Mouse (Mus musculus) neural tube, embryonic 13.5 days (tissue): Measurements from ENCODE around the gene Tmem251. TPM values are rescaled to one million over a fixed set of nuclear protein-coding genes. Genes with fewer than 3 reads are reported as not detected.

Experiments used
- ATAC-seq: fragments of 200-750 bp; cut with Nextera tagmentation; 2 replicates; pipeline ENCODE4 v1.8.0; 2017; ENCODE audit warnings: low read depth, mild to moderate bottlenecking, moderate TSS enrichment, moderate library complexity
- H3K27ac ChIP-seq: fragments of 300-500 bp; sonication (generic); replicated peaks from 2 replicates; pipeline ENCODE4 v1.5.1; 2015; ENCODE audit warnings: moderate library complexity, mild to moderate bottlenecking, inconsistent platforms
- H3K27me3 ChIP-seq: fragments of 300-500 bp; sonication (generic); 2 replicates; pipeline ENCODE4 v1.6.1; 2015; ENCODE audit warnings: mild to moderate bottlenecking, inconsistent platforms
- H3K36me3 ChIP-seq: fragments of 300-500 bp; sonication (generic); 2 replicates; pipeline ENCODE4 v1.6.1; 2015; ENCODE audit warnings: mild to moderate bottlenecking, inconsistent platforms
- H3K4me1 ChIP-seq: fragments of 300-500 bp; sonication (generic); replicated peaks from 2 replicates; pipeline ENCODE4 v1.6.1; 2015; ENCODE audit warnings: inconsistent platforms
- H3K4me2 ChIP-seq: fragments of 300-500 bp; sonication (generic); 2 replicates; pipeline ENCODE4 v1.6.1; 2015; ENCODE audit warnings: inconsistent platforms, mild to moderate bottlenecking, moderate library complexity
- H3K4me3 ChIP-seq: fragments of 300-500 bp; sonication (generic); 2 replicates; pipeline ENCODE4 v1.5.1; 2015; ENCODE audit warnings: mild to moderate bottlenecking, inconsistent platforms
- H3K9ac ChIP-seq: fragments of 300-500 bp; sonication (generic); 2 replicates; pipeline ENCODE4 v1.6.1; 2015; ENCODE audit warnings: moderate library complexity, mild to moderate bottlenecking, inconsistent platforms
- H3K9me3 ChIP-seq: fragments of 300-500 bp; sonication (generic); 2 replicates; pipeline ENCODE4 v1.6.1; 2016; ENCODE audit warnings: inconsistent platforms
- WGBS: fragments of 180-500 bp; shearing (Covaris S2); methylation state at CpG from one replicate; pipeline ENCODE4 v1.1.7; 2015; 5-methylcytosine and 5-hydroxymethylcytosine counted together
- polyA plus RNA-seq: library from polyadenylated mRNA; unstranded; fragments of >200 nt; fragmentation: Nextera tagmentation; extraction: Ambion mirVana; gene quantifications from 2 replicates; pipeline ENCODE4 v1.2.1, GENCODE M21; 2015

Gene Tmem251
- polyA plus RNA-seq, 1 experiment from 2014 or later = 11.0 TPM

DNA sequence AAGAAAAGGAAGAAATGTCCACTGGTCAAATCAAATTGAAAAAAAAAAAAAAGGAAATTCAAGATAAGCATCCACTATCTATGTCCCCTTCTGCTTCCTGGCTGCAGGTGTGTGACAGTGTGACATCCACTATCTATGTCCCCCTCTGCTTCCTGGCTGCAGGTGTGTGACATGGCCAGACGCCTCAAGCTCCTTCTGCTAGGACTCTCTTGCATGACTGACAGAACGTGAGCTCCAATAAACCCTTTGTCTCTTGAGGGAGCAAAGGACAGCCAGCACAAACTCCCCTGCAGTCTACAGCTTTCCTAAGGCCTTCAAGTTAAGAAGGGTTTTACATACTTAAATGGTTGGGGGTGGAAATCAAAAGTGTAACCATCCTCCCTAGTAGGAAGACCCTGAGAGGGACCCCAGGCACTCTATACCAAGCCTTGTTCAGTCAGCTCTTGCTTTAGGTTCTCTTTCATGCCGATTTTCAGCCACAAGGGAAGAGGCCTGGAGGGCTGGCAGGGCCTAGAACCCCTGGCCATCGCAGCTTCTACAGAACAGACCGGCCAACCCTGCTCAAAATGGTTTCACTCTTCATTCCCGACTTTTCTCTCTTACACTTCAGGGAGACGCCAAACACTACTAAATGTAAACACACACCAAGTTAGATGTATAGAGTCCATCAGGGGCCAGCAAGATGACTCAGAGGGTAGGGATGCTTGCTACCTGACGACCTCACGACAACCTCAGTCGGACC is 28.7 kb upstream of the Tmem251 start:
- no peaks in the 10 kb centered on the region for H3K9me3 ChIP-seq
- no peak overlapping the region for H3K4me3 ChIP-seq
- H3K4me2 ChIP-seq = no peak overlapping the region
- H3K27ac ChIP-seq = no peak overlapping the region
- 87% methylated on average over 10 of the region's 10 CpGs for WGBS
- no peak for ATAC-seq
- peaks cover 2% of the 10 kb centered on the region; the same call in 1 of the 2 replicates for H3K4me1 ChIP-seq
- no peak overlapping the region for H3K9ac ChIP-seq
- no peaks in the 10 kb centered on the region for H3K36me3 ChIP-seq
- H3K27me3 ChIP-seq = no peaks in the 10 kb centered on the region

DNA sequence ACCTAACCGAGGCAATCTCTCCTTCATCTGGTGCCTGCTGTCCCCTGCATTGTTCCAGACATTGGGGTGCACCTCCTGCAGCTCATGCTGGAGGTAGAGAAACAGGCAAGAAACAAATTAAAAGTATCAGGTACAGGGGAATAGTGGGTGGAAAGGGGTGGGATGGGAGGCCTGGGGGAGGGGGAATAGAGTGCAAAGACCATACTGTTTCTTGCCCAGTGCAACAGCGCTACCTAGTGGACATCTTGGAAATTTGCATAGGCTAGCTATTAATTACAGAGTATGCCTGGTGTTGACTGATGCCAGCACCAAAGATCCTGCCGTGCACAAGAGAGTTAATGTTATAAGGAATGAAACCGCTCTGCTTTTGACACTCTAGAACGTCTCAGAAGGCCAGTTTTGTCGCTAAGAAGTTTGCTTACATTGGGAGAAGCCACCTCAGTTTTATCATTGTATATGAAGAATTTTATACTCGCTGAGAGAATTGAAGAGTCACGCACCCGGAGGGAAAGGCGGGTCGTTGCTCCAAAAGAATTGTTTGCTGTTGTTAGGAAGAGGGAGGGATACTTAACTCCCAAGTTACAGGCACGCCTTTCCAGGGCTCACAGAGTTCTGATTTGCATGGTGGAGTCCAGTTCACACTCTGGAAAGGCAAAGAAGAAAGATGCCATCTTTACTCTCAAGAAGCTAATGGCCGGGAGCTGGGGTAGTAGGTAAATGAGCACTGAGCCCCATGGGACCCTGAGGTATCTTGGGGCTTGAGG is 23.8 kb upstream of the Tmem251 start:
- H3K4me2 ChIP-seq = peak overlapping the region; percentile 21
- H3K9ac ChIP-seq = no peak overlapping the region
- H3K27ac ChIP-seq = no peak overlapping the region
- ATAC-seq = peak; percentile 64
- H3K36me3 ChIP-seq = no peaks in the 10 kb centered on the region
- no peak overlapping the region for H3K4me3 ChIP-seq
- H3K9me3 ChIP-seq = no peaks in the 10 kb centered on the region
- H3K4me1 ChIP-seq = peaks cover 5% of the 10 kb centered on the region; the same call in 1 of the 2 replicates
- 31% methylated on average over 13 of the region's 13 CpGs for WGBS
- H3K27me3 ChIP-seq = no peaks in the 10 kb centered on the region

DNA sequence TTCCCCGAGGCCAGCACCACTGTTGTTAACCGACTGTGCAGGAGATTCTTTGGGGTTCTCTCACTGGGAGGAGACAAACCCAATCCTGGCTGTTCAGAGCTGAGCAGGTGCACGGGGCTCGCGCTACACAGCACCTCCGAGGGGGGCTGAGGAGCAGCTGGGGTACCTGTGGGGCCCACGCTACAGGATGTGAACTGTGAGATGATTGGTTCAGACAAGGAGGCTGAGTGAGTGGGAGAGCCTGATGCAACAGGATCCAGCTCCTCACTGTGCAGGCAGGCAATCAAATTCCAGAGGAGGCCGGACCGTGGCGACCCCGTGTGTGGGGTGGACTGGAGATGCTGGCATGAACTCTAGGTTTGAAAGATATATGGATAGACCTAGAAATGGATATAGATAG is 21.1 kb upstream of the Tmem251 start:
- 54% methylated on average over 11 of the region's 11 CpGs for WGBS
- Histone ChIP-seq H3K36me3 (no peaks in the 10 kb centered on the region), H3K4me3 (no peak overlapping the region), H3K4me2 (no peak overlapping the region), H3K9ac (no peak overlapping the region), H3K4me1 (peaks cover 5% of the 10 kb centered on the region; the same call in 1 of the 2 replicates), H3K27me3 (no peaks in the 10 kb centered on the region), H3K9me3 (no peaks in the 10 kb centered on the region), H3K27ac (no peak overlapping the region)
- no peak for ATAC-seq

DNA sequence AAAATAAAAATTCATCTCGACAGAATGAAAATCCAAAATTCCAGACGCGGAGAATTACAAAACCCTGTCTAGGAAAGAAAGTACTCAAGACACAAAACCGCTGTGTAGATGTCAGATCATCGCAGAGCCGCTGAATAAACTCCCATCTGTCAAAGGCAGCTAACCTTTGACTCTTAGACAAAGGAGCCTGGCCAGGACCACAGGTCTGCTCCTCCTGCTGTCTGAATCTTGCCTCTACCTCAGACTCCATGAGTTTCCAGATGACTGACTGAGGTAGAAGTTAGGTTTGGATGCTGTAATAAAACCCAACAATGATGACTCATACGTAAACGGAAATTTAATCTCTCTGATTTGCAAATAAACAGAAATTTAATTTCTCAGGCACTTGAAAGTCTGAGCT is 20.6 kb upstream of the Tmem251 start:
- Histone ChIP-seq H3K4me2 (no peak overlapping the region), H3K27ac (no peak overlapping the region), H3K9me3 (no peaks in the 10 kb centered on the region), H3K36me3 (no peaks in the 10 kb centered on the region), H3K4me3 (no peak overlapping the region), H3K4me1 (peaks cover 5% of the 10 kb centered on the region; the same call in 1 of the 2 replicates), H3K27me3 (no peaks in the 10 kb centered on the region), H3K9ac (no peak overlapping the region)
- ATAC-seq = no peak
- 74% methylated on average over 8 of the region's 8 CpGs for WGBS

DNA sequence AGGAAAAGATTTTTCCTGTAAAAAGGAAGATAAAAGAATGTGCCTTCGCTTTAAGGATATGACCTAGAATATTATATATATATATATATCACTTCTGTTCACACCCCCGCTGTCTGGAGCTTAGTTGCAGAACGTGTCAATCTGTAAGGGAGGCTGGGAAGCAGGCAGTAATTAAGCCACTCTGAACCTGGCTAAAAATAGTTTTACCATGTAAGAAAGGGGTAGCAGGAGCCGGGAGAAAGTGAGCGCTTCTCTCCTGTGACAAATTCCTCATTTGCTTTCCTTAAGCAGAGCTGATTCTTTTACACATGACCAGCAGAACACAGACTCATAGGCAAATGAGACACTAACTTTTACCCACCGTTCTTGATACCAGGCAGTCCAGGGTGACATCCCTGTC is 19.7 kb upstream of the Tmem251 start:
- whole genome bisulfite sequencing = 83% methylated on average over 6 of the region's 6 CpGs
- Histone ChIP-seq H3K4me1 (peaks cover 5% of the 10 kb centered on the region; the same call in 1 of the 2 replicates), H3K4me3 (no peak overlapping the region), H3K4me2 (no peak overlapping the region), H3K27me3 (no peaks in the 10 kb centered on the region), H3K36me3 (no peaks in the 10 kb centered on the region), H3K9ac (no peak overlapping the region), H3K9me3 (no peaks in the 10 kb centered on the region), H3K27ac (no peak overlapping the region)
- no peak for ATAC-seq

DNA sequence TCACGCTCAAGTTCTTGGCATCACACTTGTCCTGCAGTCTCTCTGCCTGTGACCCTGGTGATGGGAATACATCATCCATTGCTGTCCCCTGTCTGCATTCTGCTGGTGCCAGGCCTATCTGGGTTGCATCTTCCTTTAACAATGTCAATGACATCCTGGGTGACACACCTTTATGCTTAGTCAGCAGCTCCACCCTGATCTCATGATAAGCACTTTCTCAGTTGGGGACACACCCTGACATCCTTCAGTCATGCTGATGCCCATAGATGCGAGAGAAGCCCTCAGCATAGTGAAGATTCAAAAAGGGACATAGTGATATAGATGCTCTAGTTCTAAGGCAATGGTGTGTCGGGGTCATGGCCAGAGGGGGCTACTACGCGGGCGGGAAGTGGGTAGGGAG is 18.4 kb upstream of the Tmem251 start:
- no peak for ATAC-seq
- WGBS = 94% methylated on average over 6 of the region's 6 CpGs

DNA sequence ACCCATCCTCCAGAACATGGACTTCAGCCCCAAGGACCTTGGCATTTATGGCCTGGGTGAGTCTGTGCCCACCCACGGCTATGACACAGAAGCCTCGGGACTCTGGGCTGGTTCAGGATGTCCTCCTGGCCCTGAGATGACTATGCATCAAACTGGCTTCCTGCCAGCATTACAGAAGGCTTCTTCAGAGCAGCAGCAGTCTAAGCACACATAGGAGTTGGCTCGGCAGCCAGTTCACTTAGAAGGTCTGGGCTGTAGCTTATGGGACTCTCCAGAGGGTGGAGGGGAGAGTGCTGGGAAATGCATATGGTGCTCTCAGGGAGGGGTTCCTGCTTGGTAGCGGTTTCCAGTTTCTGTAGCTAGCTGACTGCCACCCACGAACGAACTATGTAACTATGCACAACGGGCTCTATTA is 17.8 kb upstream of the Tmem251 start:
- H3K27ac ChIP-seq = no peak overlapping the region
- H3K4me2 ChIP-seq = no peak overlapping the region
- WGBS = 77% methylated on average over 7 of the region's 7 CpGs
- no peaks in the 10 kb centered on the region for H3K27me3 ChIP-seq
- no peak overlapping the region for H3K4me3 ChIP-seq
- no peak for ATAC-seq
- peaks cover 12% of the 10 kb centered on the region for H3K4me1 ChIP-seq
- no peaks in the 10 kb centered on the region for H3K36me3 ChIP-seq
- no peaks in the 10 kb centered on the region for H3K9me3 ChIP-seq
- no peak overlapping the region for H3K9ac ChIP-seq

More for the DNA sequence above, 18.4 kb upstream of the Tmem251 start:
- no peaks in the 10 kb centered on the region for H3K9me3 ChIP-seq
- H3K27me3 ChIP-seq = no peaks in the 10 kb centered on the region
- H3K9ac ChIP-seq = no peak overlapping the region
- H3K4me3 ChIP-seq = no peak overlapping the region
- peaks cover 7% of the 10 kb centered on the region for H3K4me1 ChIP-seq
- H3K27ac ChIP-seq = no peak overlapping the region
- no peaks in the 10 kb centered on the region for H3K36me3 ChIP-seq
- H3K4me2 ChIP-seq = no peak overlapping the region

DNA sequence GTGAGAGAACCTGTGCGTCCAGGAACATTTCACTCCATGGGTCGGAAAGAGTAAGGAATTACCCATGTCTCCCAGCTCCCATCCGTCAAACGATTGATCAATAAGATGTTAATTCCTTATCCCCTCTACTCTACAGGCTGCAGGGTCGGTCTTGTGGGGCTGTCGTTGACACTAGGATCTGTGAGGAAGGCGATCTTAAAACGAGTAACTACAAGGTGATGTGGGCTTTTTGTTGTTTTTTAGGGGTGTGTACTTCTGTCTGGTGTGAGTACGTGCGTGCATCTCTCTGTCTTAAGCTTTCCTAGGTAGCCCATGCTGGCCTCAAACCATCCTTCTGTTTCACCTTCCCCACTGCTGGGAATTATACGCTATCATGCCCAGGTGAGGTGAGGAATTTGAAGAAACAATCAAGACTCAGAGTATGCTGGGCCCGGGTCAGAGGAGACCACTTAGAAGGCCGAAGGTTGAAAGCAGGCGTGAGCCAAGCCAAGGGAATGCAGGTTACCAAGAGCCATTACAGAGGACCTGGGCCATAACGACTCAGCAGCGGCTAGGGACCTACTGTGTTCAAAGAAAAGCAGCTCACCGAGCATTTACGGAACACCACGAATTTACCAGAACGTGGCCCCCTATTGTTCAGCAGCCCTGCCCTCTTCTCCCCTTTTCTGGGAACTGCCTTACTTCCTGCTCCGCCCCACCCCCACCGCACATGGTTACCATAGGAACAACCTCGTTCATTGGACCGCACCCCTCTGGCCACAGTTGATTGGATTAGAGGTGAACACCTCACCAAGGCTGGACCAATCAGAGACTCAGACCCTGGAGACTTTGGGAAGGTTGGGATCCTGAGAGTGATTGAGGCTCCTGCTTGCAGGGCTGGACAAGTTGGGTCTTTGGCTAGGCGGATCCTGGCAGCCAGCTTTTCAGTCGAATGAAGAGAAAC is 13.4 kb upstream of the Tmem251 start:
- peak overlapping the region; percentile 24 for H3K4me3 ChIP-seq
- H3K9ac ChIP-seq = peak overlapping the region; percentile 48

DNA sequence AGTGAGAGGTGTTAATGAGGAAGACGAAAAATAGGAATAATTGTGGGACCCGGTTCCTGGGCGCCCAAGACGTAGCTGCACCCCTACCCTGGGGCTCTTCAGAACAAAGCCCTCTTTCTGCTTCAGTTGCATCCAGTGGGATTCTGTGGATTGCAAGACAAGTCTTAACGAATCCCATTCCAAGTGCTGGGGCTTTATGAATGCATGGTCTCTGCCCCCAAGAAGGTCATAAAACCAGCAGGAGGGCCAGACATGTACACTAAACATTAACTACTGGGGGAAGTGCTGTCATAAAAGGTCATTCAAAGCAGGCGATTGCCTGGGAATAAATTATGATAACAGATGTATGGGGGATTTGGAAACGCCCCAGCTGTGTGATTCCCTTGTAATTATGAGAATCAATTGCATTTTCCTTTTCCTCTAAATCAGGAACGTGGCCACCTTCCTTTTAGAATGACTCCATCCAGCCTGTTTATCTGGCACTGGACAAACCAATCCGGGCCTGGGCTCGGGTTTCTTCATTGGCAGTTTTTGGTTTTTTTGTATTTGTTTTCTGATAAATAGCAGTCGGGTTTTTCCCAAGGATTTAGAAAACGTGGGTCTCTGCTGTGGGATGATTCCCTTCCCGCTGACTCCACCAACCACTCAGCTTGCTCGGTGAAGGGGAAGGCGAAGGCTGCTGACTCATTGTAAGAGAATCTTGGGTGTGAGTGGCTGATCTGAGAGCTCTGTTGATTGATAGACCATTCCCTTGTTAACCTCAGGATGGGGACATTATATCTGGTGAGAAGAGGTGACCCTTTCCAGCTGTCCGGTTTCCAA is 12.6 kb upstream of the Tmem251 start:
- no peaks in the 10 kb centered on the region for H3K9me3 ChIP-seq
- peak overlapping the region; percentile 24 for H3K4me3 ChIP-seq
- no peaks in the 10 kb centered on the region for H3K36me3 ChIP-seq
- peak overlapping the region; percentile 1 for H3K9ac ChIP-seq
- ATAC-seq = peak; percentile 78
- peaks cover 26% of the 10 kb centered on the region for H3K4me1 ChIP-seq
- H3K27ac ChIP-seq = peak overlapping the region; percentile 87
- 9% methylated on average over 16 of the region's 16 CpGs for WGBS
- peak overlapping the region; percentile 53 for H3K4me2 ChIP-seq
- no peaks in the 10 kb centered on the region for H3K27me3 ChIP-seq

More for the DNA sequence above, 13.4 kb upstream of the Tmem251 start:
- Histone ChIP-seq H3K4me2 (peak overlapping the region; percentile 53), H3K36me3 (no peaks in the 10 kb centered on the region), H3K27me3 (no peaks in the 10 kb centered on the region), H3K4me1 (peaks cover 26% of the 10 kb centered on the region), H3K9me3 (no peaks in the 10 kb centered on the region), H3K27ac (peak overlapping the region; percentile 87)
- WGBS = 22% methylated on average over 26 of the region's 26 CpGs
- peak; percentile 98 for ATAC-seq

DNA sequence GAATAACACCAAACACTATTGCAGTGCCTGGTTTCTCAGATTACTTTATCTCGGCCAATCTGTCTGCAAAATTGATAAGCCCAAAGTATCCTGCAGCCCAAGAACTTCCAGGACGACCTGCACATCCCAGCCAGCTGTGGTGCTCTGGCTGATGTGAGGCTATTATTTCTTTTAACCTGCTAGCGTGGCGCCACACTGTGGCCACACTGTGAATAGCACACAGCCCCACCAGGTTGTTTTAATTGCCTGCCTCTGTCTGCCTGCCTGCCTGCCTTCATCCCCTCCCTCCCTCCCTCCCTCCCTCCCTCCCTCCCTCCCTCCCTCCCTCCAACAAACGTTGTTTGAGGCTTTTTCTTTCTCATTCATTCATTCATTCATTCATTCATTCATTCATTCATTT is 10.2 kb upstream of the Tmem251 start:
- H3K36me3 ChIP-seq = no peaks in the 10 kb centered on the region
- no peak overlapping the region for H3K4me3 ChIP-seq
- no peak overlapping the region for H3K27ac ChIP-seq
- H3K9me3 ChIP-seq = no peaks in the 10 kb centered on the region
- peaks cover 26% of the 10 kb centered on the region for H3K4me1 ChIP-seq
- H3K4me2 ChIP-seq = no peak overlapping the region
- H3K9ac ChIP-seq = no peak overlapping the region
- H3K27me3 ChIP-seq = no peaks in the 10 kb centered on the region
- no peak for ATAC-seq
- WGBS = 15% methylated on average over 5 of the region's 5 CpGs

DNA sequence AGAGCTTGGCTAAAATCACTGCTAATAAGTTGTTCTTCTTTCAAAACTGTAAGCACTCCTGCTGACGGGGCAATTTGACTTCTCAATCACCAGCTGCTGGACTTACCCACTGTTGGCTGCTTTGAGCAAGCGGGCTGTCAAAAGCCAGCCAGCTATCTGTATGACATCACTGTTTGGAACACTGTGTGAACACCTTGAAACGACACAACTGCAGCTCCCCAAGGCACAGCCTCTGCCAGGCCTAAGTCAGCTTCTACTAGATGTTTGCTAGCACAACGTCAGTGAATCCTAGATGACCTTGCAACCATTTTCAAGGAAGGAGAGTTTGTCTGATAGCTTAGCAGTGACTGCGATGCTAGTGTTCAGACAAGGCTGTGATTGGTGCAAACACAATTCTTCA is 4.5 kb upstream of the Tmem251 start:
- H3K27me3 ChIP-seq = no peaks in the 10 kb centered on the region
- H3K4me2 ChIP-seq = no peak overlapping the region
- H3K27ac ChIP-seq = no peak overlapping the region
- H3K36me3 ChIP-seq = no peaks in the 10 kb centered on the region
- no peak for ATAC-seq
- H3K4me1 ChIP-seq = peaks cover 17% of the 10 kb centered on the region
- WGBS = 83% methylated on average over 5 of the region's 5 CpGs
- H3K9ac ChIP-seq = no peak overlapping the region
- H3K4me3 ChIP-seq = no peak overlapping the region
- no peaks in the 10 kb centered on the region for H3K9me3 ChIP-seq
